Mouse (Mus musculus) olfactory bulb, adult 2 months (tissue): Measurements from ENCODE around the gene Aadacl3.

ENCODE experiments used
- CTCF ChIP-seq: fragments of 200-500 bp; IDR thresholded peaks from 2 replicates; pipeline ENCODE4 v1.5.1; 2012; ENCODE audit warnings: low read depth, mild to moderate bottlenecking, low read length, moderate library complexity; ENCODE audit not compliant: insufficient read depth
- POLR2A ChIP-seq: fragments of 200-500 bp; IDR thresholded peaks from 2 replicates; pipeline ENCODE4 v1.6.1; 2012; ENCODE audit warnings: mild to moderate bottlenecking, low read depth, low read length, moderate library complexity; ENCODE audit not compliant: insufficient read depth

- TF ChIP-seq POLR2A (no peak), CTCF (no peak)
Measured at GRCm38 (mm10) chr4:144493331-144493730, 29.8 kb upstream of the Aadacl3 start.
